Mouse (Mus musculus) kidney, embryonic 14.5 days (tissue): ENCODE data around the gene Epha8. TPM values are rescaled to one million over a fixed set of nuclear protein-coding genes. Genes with fewer than 3 reads are reported as not detected.

ENCODE experiments used
- ATAC-seq: fragments of 200-750 bp; cut with Nextera tagmentation; 2 replicates; pipeline ENCODE4 v1.8.0; 2017; ENCODE audit warnings: moderate number of reproducible peaks, mild to moderate bottlenecking, moderate TSS enrichment, moderate library complexity; ENCODE audit not compliant: low FRiP score, low TSS enrichment
- H3K27ac ChIP-seq: fragments of 300-500 bp; sonication (generic); 2 replicates; pipeline ENCODE4 v1.5.1; 2014; ENCODE audit warnings: low read depth, mild to moderate bottlenecking, low read length, moderate library complexity, mixed read lengths
- H3K27me3 ChIP-seq: fragments of 300-500 bp; sonication (generic); 2 replicates; pipeline ENCODE4 v1.6.1; 2014; ENCODE audit warnings: mild to moderate bottlenecking, low read length; ENCODE audit not compliant: control insufficient read depth, insufficient read depth
- H3K36me3 ChIP-seq: fragments of 300-500 bp; sonication (generic); 2 replicates; pipeline ENCODE4 v1.6.1; 2014; ENCODE audit warnings: low read length, mixed read lengths; ENCODE audit not compliant: control insufficient read depth, insufficient read depth
- H3K4me1 ChIP-seq: fragments of 300-500 bp; sonication (generic); 2 replicates; pipeline ENCODE4 v1.6.1; 2014; ENCODE audit warnings: low read length, mixed read lengths; ENCODE audit not compliant: control insufficient read depth, insufficient read depth
- H3K4me2 ChIP-seq: fragments of 300-500 bp; sonication (generic); replicated peaks from 2 replicates; pipeline ENCODE4 v1.6.1; 2014; ENCODE audit warnings: low read depth, mild to moderate bottlenecking, low read length
- H3K4me3 ChIP-seq: fragments of 300-500 bp; sonication (generic); 2 replicates; pipeline ENCODE4 v1.5.1; 2014; ENCODE audit warnings: mild to moderate bottlenecking, low read length
- H3K9ac ChIP-seq: fragments of 300-500 bp; sonication (generic); 2 replicates; pipeline ENCODE4 v1.6.1; 2014; ENCODE audit warnings: low read depth, mild to moderate bottlenecking, low read length, moderate library complexity
- H3K9me3 ChIP-seq: fragments of 300-500 bp; sonication (generic); 2 replicates; pipeline ENCODE4 v1.6.1; 2016; ENCODE audit warnings: low read length; ENCODE audit not compliant: control insufficient read depth
- WGBS: fragments of 180-500 bp; shearing (Covaris S2); extraction: QIAGEN DNeasy Blood & Tissue Kit; methylation state at CpG from one replicate; pipeline ENCODE4 v1.1.7; 2014; 5-methylcytosine and 5-hydroxymethylcytosine counted together
- polyA plus RNA-seq: library from polyadenylated mRNA; unstranded; fragments of >200 nt; fragmentation: Nextera tagmentation; extraction: Ambion mirVana; gene quantifications from 2 replicates; pipeline ENCODE4 v1.2.1, GENCODE M21; 2014

Gene Epha8
- polyA plus RNA-seq, 1 experiment from 2014 or later, result 0.27 TPM

DNA sequence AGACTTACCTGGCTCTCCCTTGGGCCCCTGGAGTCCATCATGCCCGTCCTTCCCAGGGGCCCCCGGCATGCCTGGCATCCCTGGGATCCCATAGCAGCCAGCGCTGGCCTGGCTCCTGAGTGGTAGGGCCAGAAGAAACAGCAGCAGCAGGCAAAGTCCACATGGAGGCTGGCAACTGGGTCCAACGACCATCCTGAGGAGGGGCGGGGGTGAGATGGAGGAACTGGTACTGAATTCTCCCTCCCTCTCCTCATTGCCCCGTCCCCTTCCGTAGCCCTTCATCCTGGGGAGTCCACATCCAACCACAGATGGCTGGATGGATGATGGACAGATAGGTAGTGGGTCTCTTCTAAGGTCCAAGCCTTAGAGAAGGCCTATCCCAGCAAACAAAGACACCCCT is 64.2 kb downstream of the Epha8 start:
- Histone ChIP-seq H3K27ac (no peak overlapping the region), H3K9me3 (no peaks in the 10 kb centered on the region), H3K4me3 (no peak overlapping the region), H3K4me1 (no peaks in the 10 kb centered on the region), H3K9ac (peak overlapping the region; percentile 12; the same call in 1 of the 2 replicates), H3K4me2 (no peak overlapping the region), H3K27me3 (peaks cover 25% of the 10 kb centered on the region), H3K36me3 (no peaks in the 10 kb centered on the region)
- ATAC-seq, result no peak
- WGBS, result 62% methylated on average over 7 of the region's 7 CpGs

DNA sequence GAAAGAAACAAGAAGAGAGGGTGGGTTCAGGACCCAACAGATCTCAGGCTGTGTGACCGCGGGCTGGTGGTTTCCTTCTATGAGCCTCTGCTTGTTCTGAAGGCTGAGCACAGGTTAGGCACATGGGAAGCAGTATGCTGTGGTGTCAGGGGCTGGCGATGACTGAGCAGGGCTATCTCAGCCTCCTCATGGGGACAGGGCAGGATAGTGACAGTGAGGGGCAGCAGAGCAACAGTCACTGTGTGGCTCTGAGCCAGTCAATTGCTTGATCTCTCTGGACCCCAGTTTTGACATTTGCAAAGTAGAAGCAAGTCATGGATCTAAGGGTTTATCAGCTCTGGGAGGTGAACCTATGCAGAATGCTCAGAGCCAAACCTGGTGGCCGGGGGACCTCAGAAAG is 65.5 kb downstream of the Epha8 start:
- no peak overlapping the region for H3K4me2 ChIP-seq
- ATAC-seq, result no peak
- 86% methylated on average over 4 of the region's 4 CpGs for WGBS
- no peak overlapping the region for H3K27ac ChIP-seq
- no peak overlapping the region for H3K9ac ChIP-seq
- no peaks in the 10 kb centered on the region for H3K9me3 ChIP-seq
- peaks cover 18% of the 10 kb centered on the region for H3K27me3 ChIP-seq
- no peak overlapping the region for H3K4me3 ChIP-seq
- no peaks in the 10 kb centered on the region for H3K36me3 ChIP-seq
- H3K4me1 ChIP-seq, result no peaks in the 10 kb centered on the region

DNA sequence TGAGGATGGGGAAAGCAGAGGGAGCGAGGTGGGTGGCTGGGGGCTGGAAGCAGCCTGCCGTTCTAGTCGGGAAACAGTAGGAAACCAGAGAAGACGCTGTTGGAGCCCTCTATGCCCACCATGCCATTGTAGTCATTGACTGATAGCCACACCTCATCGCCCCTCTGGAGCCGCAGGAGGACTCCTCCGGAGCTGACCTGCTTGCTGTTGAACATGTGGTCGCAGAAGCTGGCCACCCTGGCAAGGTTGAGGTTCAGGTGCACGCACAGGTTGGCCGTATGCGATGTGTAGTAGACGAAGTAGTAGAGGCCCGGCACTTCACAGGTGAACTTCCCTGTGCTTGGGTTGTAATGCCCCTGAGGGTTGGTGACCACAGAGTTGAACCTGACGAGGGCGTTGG is 66.6 kb downstream of the Epha8 start:
- Histone ChIP-seq H3K27me3 (peaks cover 7% of the 10 kb centered on the region), H3K27ac (no peak overlapping the region), H3K9me3 (no peaks in the 10 kb centered on the region), H3K4me1 (no peaks in the 10 kb centered on the region), H3K4me3 (no peak overlapping the region), H3K36me3 (no peaks in the 10 kb centered on the region), H3K4me2 (no peak overlapping the region), H3K9ac (no peak overlapping the region)
- 82% methylated on average over 15 of the region's 15 CpGs for WGBS
- ATAC-seq, result no peak

DNA sequence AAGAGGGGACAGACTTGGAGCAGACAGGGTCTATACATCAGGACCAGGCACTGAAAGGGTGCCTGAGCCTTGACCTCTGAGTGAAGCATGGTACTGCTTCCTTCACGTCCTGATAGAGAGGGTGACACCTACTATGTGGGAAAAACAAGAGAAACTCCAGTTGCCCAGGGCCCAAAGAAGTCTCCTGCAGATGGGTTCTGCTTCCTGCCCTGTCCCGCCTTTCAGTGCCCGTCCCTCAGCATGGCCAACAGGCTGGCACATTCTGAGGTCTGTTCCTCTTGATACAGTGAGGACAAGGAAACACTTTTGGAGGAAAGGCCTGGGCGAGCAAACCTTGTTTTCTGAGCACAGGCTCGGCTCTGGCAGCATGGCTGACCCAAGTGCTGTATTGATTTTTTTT is 68.9 kb downstream of the Epha8 start:
- no peaks in the 10 kb centered on the region for H3K9me3 ChIP-seq
- 62% methylated on average over 5 of the region's 5 CpGs for WGBS
- H3K36me3 ChIP-seq, result no peaks in the 10 kb centered on the region
- no peak overlapping the region for H3K4me3 ChIP-seq
- H3K4me2 ChIP-seq, result no peak overlapping the region
- ATAC-seq, result no peak
- H3K27me3 ChIP-seq, result no peaks in the 10 kb centered on the region
- no peaks in the 10 kb centered on the region for H3K4me1 ChIP-seq
- H3K27ac ChIP-seq, result no peak overlapping the region
- no peak overlapping the region for H3K9ac ChIP-seq

DNA sequence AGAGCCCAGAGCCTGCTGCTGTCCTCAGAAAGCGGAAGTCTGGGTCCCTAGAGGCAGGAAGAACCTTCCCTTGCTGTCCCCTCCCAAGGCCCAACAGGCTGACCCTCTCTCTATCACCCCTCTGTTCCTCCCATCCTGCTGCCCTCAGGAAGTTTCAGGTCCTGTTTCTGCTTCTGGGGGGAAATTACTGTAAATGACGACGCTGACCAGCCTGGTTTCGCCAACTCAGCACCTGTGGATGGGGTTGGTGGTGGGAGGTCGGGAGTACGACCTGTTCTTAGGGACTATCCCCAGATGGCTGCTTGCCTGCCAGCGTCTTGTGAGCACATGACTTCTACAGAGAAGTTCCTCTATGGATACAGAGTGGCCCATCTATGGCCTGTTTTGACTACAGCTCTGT is 70.5 kb downstream of the Epha8 start, which contains the start of gene C1qb:
Gene C1qb (minus strand): TSS at position 87 of the 400 bp plus-strand sequence.
- no peak for ATAC-seq
- H3K4me3 ChIP-seq, result no peak within 1 kb of the TSS
- no peaks in the 10 kb centered on the region for H3K27me3 ChIP-seq
- 67% methylated on average over 7 of the region's 7 CpGs for WGBS
- H3K4me2 ChIP-seq, result no peak within 1 kb of the TSS
- H3K27ac ChIP-seq, result no peak within 1 kb of the TSS
- no peaks in the 10 kb centered on the region for H3K4me1 ChIP-seq
- no peaks in the 10 kb centered on the region for H3K36me3 ChIP-seq
- no peak within 1 kb of the TSS for H3K9ac ChIP-seq
- H3K9me3 ChIP-seq, result no peaks in the 10 kb centered on the region

Other genes with a start within 250 kb of the Epha8 start
- gene Ephb2, start 120.8 kb downstream of the Epha8 start, polyA plus RNA-seq, result 6.4 and 9.1 TPM in 2 replicates
- 37.1 and 38.8 TPM in 2 replicates for gene C1qb, start 70.6 kb downstream of the Epha8 start, polyA plus RNA-seq
- gene C1qc, start 63.8 kb downstream of the Epha8 start, polyA plus RNA-seq, result 16.9 and 21.3 TPM in 2 replicates
- gene C1qa, start 58.0 kb downstream of the Epha8 start, polyA plus RNA-seq, result 16.8 and 17.4 TPM in 2 replicates
- gene Zbtb40, start 92.0 kb upstream of the Epha8 start, polyA plus RNA-seq, result 3.3 and 5.6 TPM in 2 replicates